Mouse (Mus musculus) forebrain, embryonic 11.5 days (tissue): Measurements from ENCODE around the gene Cog5. TPM values are rescaled to one million over a fixed set of nuclear protein-coding genes. Genes with fewer than 3 reads are reported as not detected.

Source experiments
- ATAC-seq: fragments of 200-750 bp; cut with Nextera tagmentation; replicated peaks from 2 replicates; pipeline ENCODE4 v1.8.0; 2017; ENCODE audit warnings: moderate TSS enrichment; ENCODE audit not compliant: low FRiP score
- DNase-seq: peaks from one replicate; pipeline ENCODE4 v3.0.0-alpha.2; 2017; ENCODE audit warnings: low spot score
- H3K27ac ChIP-seq: fragments of 300-500 bp; sonication (generic); 2 replicates; pipeline ENCODE4 v1.5.1; 2014; ENCODE audit warnings: low read depth, low read length
- H3K27me3 ChIP-seq: fragments of 300-500 bp; sonication (generic); 2 replicates; pipeline ENCODE4 v1.6.1; 2014; ENCODE audit warnings: mild to moderate bottlenecking, low read length, mixed read lengths; ENCODE audit not compliant: control insufficient read depth, insufficient read depth
- H3K36me3 ChIP-seq: fragments of 300-500 bp; sonication (generic); 2 replicates; pipeline ENCODE4 v1.6.1; 2014; ENCODE audit warnings: mild to moderate bottlenecking, low read length, moderate library complexity, mixed read lengths; ENCODE audit not compliant: control insufficient read depth, insufficient read depth
- H3K4me1 ChIP-seq: fragments of 300-500 bp; sonication (generic); replicated peaks from 2 replicates; pipeline ENCODE4 v1.6.1; 2014; ENCODE audit warnings: low read length, mixed read lengths; ENCODE audit not compliant: control insufficient read depth, insufficient read depth
- H3K4me2 ChIP-seq: fragments of 300-500 bp; sonication (generic); 2 replicates; pipeline ENCODE4 v1.6.1; 2014; ENCODE audit warnings: low read depth, mild to moderate bottlenecking, low read length, moderate library complexity, mixed read lengths; ENCODE audit not compliant: severe bottlenecking
- H3K4me3 ChIP-seq: fragments of 300-500 bp; sonication (generic); 2 replicates; pipeline ENCODE4 v1.5.1; 2014; ENCODE audit warnings: low read depth, low read length
- H3K9ac ChIP-seq: fragments of 300-500 bp; sonication (generic); 2 replicates; pipeline ENCODE4 v1.6.1; 2014; ENCODE audit warnings: low read length
- H3K9me3 ChIP-seq: fragments of 300-500 bp; sonication (generic); 2 replicates; pipeline ENCODE4 v1.6.1; 2016; ENCODE audit warnings: low read length, mixed read lengths; ENCODE audit not compliant: control insufficient read depth
- WGBS: fragments of 180-500 bp; shearing (Covaris S2); extraction: QIAGEN DNeasy Blood & Tissue Kit; methylation state at CpG from one replicate; pipeline ENCODE4 v1.1.7; 2014; 5-methylcytosine and 5-hydroxymethylcytosine counted together
- polyA plus RNA-seq: library from polyadenylated mRNA; unstranded; fragments of >200 nt; fragmentation: Nextera tagmentation; extraction: Ambion mirVana; gene quantifications from 2 replicates; pipeline ENCODE4 v1.2.1, GENCODE M21; 2014

Cog5 gene
- polyA plus RNA-seq, 1 experiment from 2014 or later: 35.2 TPM

- peak; percentile 88 for ATAC-seq
- no peaks in the 10 kb centered on the region for H3K9me3 ChIP-seq
- H3K27ac ChIP-seq: no peak within 1 kb of the TSS
- 3% methylated on average over 51 of the region's 73 CpGs for WGBS
- H3K27me3 ChIP-seq: no peaks in the 10 kb centered on the region
- H3K4me2 ChIP-seq: peak within 1 kb of the TSS; percentile 89
- H3K4me1 ChIP-seq: peaks cover 5% of the 10 kb centered on the region; the same call in 1 of the 2 replicates
- H3K36me3 ChIP-seq: no peaks in the 10 kb centered on the region
- peak; percentile 89 for DNase-seq
- peak within 1 kb of the TSS; percentile 55 for H3K4me3 ChIP-seq
- peak within 1 kb of the TSS; percentile 82 for H3K9ac ChIP-seq
These were observed 20.1 kb upstream of the Cog5 start, which contains the start of gene Bcap29 for GRCm38 (mm10) chr12:31634343-31635239. Gene Bcap29, minus strand, starts transcription at chr12:31634658.

- 92% methylated on average over 3 of the region's 3 CpGs for WGBS
- Histone ChIP-seq H3K27me3 (no peaks in the 10 kb centered on the region), H3K9ac (peak overlapping the region; percentile 82), H3K36me3 (no peaks in the 10 kb centered on the region), H3K9me3 (no peaks in the 10 kb centered on the region), H3K27ac (no peak overlapping the region), H3K4me1 (peaks cover 5% of the 10 kb centered on the region; the same call in 1 of the 2 replicates), H3K4me2 (peak overlapping the region; percentile 89; the same call in 1 of the 2 replicates), H3K4me3 (no peak overlapping the region)
- no peak; the same call in 1 of the 2 replicates for ATAC-seq
- DNase-seq: no peak
These were observed 19.4 kb upstream of the Cog5 start for GRCm38 (mm10) chr12:31635240-31635607.

- Histone ChIP-seq H3K27me3 (no peaks in the 10 kb centered on the region), H3K36me3 (no peaks in the 10 kb centered on the region), H3K4me1 (peaks cover 3% of the 10 kb centered on the region; the same call in 1 of the 2 replicates), H3K9me3 (no peaks in the 10 kb centered on the region), H3K4me3 (0 out of 2 replicates have a peak overlapping the region, but pooled peaks have one; percentile 7), H3K27ac (no peak overlapping the region), H3K4me2 (peak overlapping the region; percentile 12; the same call in 1 of the 2 replicates), H3K9ac (no peak overlapping the region)
- no peak for ATAC-seq
- DNase-seq: no peak
- WGBS: 82% methylated on average over 5 of the region's 5 CpGs
These were observed 1.1 kb upstream of the Cog5 start for GRCm38 (mm10) chr12:31653611-31654010.

- Histone ChIP-seq H3K9me3 (no peaks in the 10 kb centered on the region), H3K27ac (no peak overlapping the region), H3K36me3 (no peaks in the 10 kb centered on the region), H3K4me2 (peak overlapping the region; percentile 59), H3K9ac (peak overlapping the region; percentile 82), H3K4me1 (peaks cover 3% of the 10 kb centered on the region; the same call in 1 of the 2 replicates), H3K27me3 (no peaks in the 10 kb centered on the region), H3K4me3 (peak overlapping the region; percentile 84)
- WGBS: under 1% methylated on average over 29 of the region's 29 CpGs
- DNase-seq: no peak
- peak; percentile 68 for ATAC-seq
These were observed 352 bp downstream of the Cog5 start for GRCm38 (mm10) chr12:31654965-31655477.

- Histone ChIP-seq H3K27ac (no peak overlapping the region), H3K4me3 (no peak overlapping the region), H3K4me1 (peaks cover 3% of the 10 kb centered on the region; the same call in 1 of the 2 replicates), H3K9me3 (no peaks in the 10 kb centered on the region), H3K27me3 (no peaks in the 10 kb centered on the region), H3K9ac (no peak overlapping the region), H3K4me2 (no peak overlapping the region), H3K36me3 (no peaks in the 10 kb centered on the region)
- WGBS: 97% methylated on average over 2 of the region's 2 CpGs
- no peak for ATAC-seq
- no peak for DNase-seq
These were observed 2.2 kb downstream of the Cog5 start for GRCm38 (mm10) chr12:31656841-31657240.

GRCm38 (mm10) chr12:31665999-31666398 is 11.3 kb downstream of the Cog5 start:
- Histone ChIP-seq H3K27ac (no peak overlapping the region), H3K4me3 (no peak overlapping the region), H3K4me2 (no peak overlapping the region), H3K27me3 (no peaks in the 10 kb centered on the region), H3K4me1 (no peaks in the 10 kb centered on the region), H3K9ac (no peak overlapping the region), H3K9me3 (no peaks in the 10 kb centered on the region), H3K36me3 (no peaks in the 10 kb centered on the region)
- ATAC-seq: no peak
- WGBS: 72% methylated on average over 6 of the region's 6 CpGs
- no peak for DNase-seq

- Histone ChIP-seq H3K27ac (no peak overlapping the region), H3K36me3 (no peaks in the 10 kb centered on the region), H3K4me3 (no peak overlapping the region), H3K4me2 (no peak overlapping the region), H3K27me3 (no peaks in the 10 kb centered on the region), H3K9ac (no peak overlapping the region), H3K4me1 (no peaks in the 10 kb centered on the region), H3K9me3 (no peaks in the 10 kb centered on the region)
- WGBS: 60% methylated on average over 3 of the region's 3 CpGs
- DNase-seq (no peak), ATAC-seq (no peak)
These were observed 12.5 kb downstream of the Cog5 start for GRCm38 (mm10) chr12:31667187-31667586.

GRCm38 (mm10) chr12:31686679-31687078 is 32.0 kb downstream of the Cog5 start:
- no peak for ATAC-seq

More at GRCm38 (mm10) chr12:31686679-31687078, 32.0 kb downstream of the Cog5 start:
- H3K4me2 ChIP-seq: no peak overlapping the region
- no peaks in the 10 kb centered on the region for H3K36me3 ChIP-seq
- H3K4me1 ChIP-seq: no peaks in the 10 kb centered on the region
- H3K27ac ChIP-seq: no peak overlapping the region
- no peak overlapping the region for H3K9ac ChIP-seq
- no peaks in the 10 kb centered on the region for H3K9me3 ChIP-seq
- H3K4me3 ChIP-seq: no peak overlapping the region
- no peaks in the 10 kb centered on the region for H3K27me3 ChIP-seq
- no peak for DNase-seq
- 95% methylated on average over 3 of the region's 3 CpGs for WGBS
